Mouse (Mus musculus): ENCODE data around the gene Olfr1412. TPM values are rescaled to one million over a fixed set of nuclear protein-coding genes. Genes with fewer than 3 reads are reported as not detected.

Olfr1412 gene
- polyA plus RNA-seq, 1 experiment, result not detected

DNA sequence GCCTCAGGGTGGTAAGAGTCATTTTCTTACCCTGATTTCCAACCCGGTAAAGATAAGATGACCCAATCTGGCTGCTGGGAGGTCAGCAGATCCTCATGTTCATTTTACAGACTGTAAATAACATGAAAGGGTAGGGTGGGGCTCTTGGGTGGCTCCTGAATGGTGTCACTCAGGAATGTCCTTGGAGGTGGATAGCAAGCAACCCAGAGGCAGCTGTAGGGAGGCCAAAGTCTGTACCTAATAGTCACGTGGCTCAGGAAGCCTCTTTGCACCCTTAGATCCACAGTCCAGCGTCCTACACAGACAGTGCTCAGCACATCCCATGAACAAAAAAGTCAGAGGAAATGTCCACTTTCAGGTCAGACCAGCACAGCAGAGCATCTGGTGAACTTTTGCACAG, 10.4 kb downstream of the Olfr1412 start:
- H3K9ac ChIP-seq (ENCODE audit: low read depth, poor library complexity, severe bottlenecking), result no peak overlapping the region
- H3K4me3 ChIP-seq (ENCODE audit: low read depth, low read length), result no peak overlapping the region
- no peaks in the 10 kb centered on the region for H3K9me3 ChIP-seq (replicated peaks; ENCODE audit: control insufficient read depth, insufficient read depth, low read length, poor library complexity, severe bottlenecking)
- no peaks in the 10 kb centered on the region; the same call in 1 of the 2 replicates for H3K27me3 ChIP-seq (ENCODE audit: control insufficient read depth, insufficient read depth, low read length, poor library complexity, severe bottlenecking)
- no peaks in the 10 kb centered on the region for H3K36me3 ChIP-seq (ENCODE audit: control insufficient read depth, insufficient read depth, low read length, poor library complexity, severe bottlenecking)
- H3K4me1 ChIP-seq (ENCODE audit: control insufficient read depth, insufficient read depth, low read length), result no peaks in the 10 kb centered on the region
- no peak for TF ChIP-seq POLR2A (IDR thresholded peaks at IDR 0.05; ENCODE audit: insufficient read depth, low read length)
- TF ChIP-seq CTCF (IDR thresholded peaks at IDR 0.05; ENCODE audit: low read depth, low read length), result no peak
- no peak for TF ChIP-seq EP300 (IDR thresholded peaks at IDR 0.05; ENCODE audit: insufficient read depth, low read depth, low read length)
- H3K27ac ChIP-seq (ENCODE audit: insufficient read depth, low read length), result no peak overlapping the region

DNA sequence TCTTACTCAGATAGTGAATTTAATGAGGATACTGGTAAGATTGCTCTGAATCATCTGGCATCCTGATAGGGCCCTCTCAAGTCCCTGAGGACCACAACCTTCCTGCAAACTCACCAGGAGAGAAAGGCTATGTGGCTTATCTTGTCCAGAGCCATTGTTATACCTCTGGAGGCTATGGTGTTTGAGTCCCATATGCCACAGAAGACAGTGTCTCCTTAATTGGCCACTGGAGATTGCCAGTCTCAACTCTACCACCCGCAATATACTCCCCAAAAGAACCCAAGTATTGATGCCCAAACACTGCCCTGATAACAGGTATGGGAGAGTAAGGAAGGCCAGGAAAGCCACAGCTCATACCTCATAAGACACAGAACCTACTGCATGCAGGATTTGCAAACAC, 19.9 kb downstream of the Olfr1412 start, which contains the start of gene Olfr1410:
Gene Olfr1410, plus strand, starts transcription at position 301 of the 400 bp plus-strand sequence.
- Histone ChIP-seq H3K9ac (ENCODE audit: low read depth, poor library complexity, severe bottlenecking) (no peak within 1 kb of the TSS), H3K4me3 (ENCODE audit: low read depth, low read length) (no peak within 1 kb of the TSS), H3K27me3 (ENCODE audit: control insufficient read depth, insufficient read depth, low read length, poor library complexity, severe bottlenecking) (no peaks in the 10 kb centered on the region), H3K36me3 (ENCODE audit: control insufficient read depth, insufficient read depth, low read length, poor library complexity, severe bottlenecking) (no peaks in the 10 kb centered on the region), H3K4me1 (ENCODE audit: control insufficient read depth, insufficient read depth, low read length) (no peaks in the 10 kb centered on the region), H3K9me3 (replicated peaks; ENCODE audit: control insufficient read depth, insufficient read depth, low read length, poor library complexity, severe bottlenecking) (no peaks in the 10 kb centered on the region), H3K27ac (ENCODE audit: insufficient read depth, low read length) (no peak within 1 kb of the TSS)
- TF ChIP-seq EP300 (IDR thresholded peaks at IDR 0.05; ENCODE audit: insufficient read depth, low read depth, low read length), result no peak
- TF ChIP-seq POLR2A (IDR thresholded peaks at IDR 0.05; ENCODE audit: insufficient read depth, low read length), result no peak
- no peak for TF ChIP-seq CTCF (IDR thresholded peaks at IDR 0.05; ENCODE audit: low read depth, low read length)

DNA sequence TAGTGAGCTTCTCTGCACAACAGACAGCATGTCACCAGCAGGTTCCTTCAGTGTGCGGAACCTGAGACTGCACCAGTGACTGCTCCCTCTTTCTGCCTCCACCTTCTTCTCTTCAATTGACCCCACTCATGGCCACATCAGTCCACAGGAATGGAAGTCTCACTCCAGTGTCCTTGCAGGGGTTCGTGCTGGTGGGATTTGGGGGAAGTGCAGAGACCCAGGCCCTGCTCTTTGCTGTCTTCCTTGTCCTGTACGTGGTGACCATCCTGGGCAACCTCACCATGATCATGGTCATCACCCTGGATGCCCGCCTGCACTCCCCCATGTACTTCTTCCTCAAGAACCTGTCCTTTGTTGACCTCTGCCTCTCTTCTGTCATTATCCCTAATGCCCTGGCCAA, 22.1 kb downstream of the Olfr1412 start:
- H3K9me3 ChIP-seq (replicated peaks; ENCODE audit: control insufficient read depth, insufficient read depth, low read length, poor library complexity, severe bottlenecking), result no peaks in the 10 kb centered on the region

DNA sequence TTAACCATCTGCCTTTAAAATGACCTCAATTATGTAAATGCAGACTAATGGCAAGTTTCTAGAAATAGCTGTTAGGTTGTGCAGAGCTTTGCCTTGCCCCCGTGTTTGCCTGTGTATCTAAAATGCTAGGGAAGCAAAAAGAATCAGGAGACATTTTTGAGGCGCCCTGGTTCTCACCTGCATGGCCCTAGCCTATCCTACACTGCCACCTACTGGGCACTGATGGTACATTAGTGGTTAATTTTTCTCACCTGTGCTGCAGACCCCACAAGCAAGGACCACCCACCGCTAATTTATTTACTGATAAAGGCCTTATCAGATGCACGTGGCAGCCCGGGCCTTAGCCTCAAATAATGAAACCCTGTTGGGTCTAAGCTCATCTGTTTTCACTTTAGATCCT, 25.4 kb downstream of the Olfr1412 start:
- no peaks in the 10 kb centered on the region for H3K27me3 ChIP-seq (ENCODE audit: control insufficient read depth, insufficient read depth, low read length, poor library complexity, severe bottlenecking)
- H3K9ac ChIP-seq (ENCODE audit: low read depth, poor library complexity, severe bottlenecking), result no peak overlapping the region
- no peaks in the 10 kb centered on the region for H3K9me3 ChIP-seq (replicated peaks; ENCODE audit: control insufficient read depth, insufficient read depth, low read length, poor library complexity, severe bottlenecking)
- H3K36me3 ChIP-seq (ENCODE audit: control insufficient read depth, insufficient read depth, low read length, poor library complexity, severe bottlenecking), result no peaks in the 10 kb centered on the region
- TF ChIP-seq CTCF (IDR thresholded peaks at IDR 0.05; ENCODE audit: low read depth, low read length) (peak; percentile 73), EP300 (IDR thresholded peaks at IDR 0.05; ENCODE audit: insufficient read depth, low read depth, low read length) (no peak)
- H3K27ac ChIP-seq (ENCODE audit: insufficient read depth, low read length), result no peak overlapping the region
- no peaks in the 10 kb centered on the region for H3K4me1 ChIP-seq (ENCODE audit: control insufficient read depth, insufficient read depth, low read length)
- no peak overlapping the region for H3K4me3 ChIP-seq (ENCODE audit: low read depth, low read length)

More for the DNA sequence above, 22.1 kb downstream of the Olfr1412 start:
- H3K27ac ChIP-seq (ENCODE audit: insufficient read depth, low read length), result no peak overlapping the region
- no peaks in the 10 kb centered on the region for H3K4me1 ChIP-seq (ENCODE audit: control insufficient read depth, insufficient read depth, low read length)
- H3K9ac ChIP-seq (ENCODE audit: low read depth, poor library complexity, severe bottlenecking), result no peak overlapping the region
- TF ChIP-seq EP300 (IDR thresholded peaks at IDR 0.05; ENCODE audit: insufficient read depth, low read depth, low read length), result no peak
- no peak for TF ChIP-seq POLR2A (IDR thresholded peaks at IDR 0.05; ENCODE audit: insufficient read depth, low read length)
- TF ChIP-seq CTCF (IDR thresholded peaks at IDR 0.05; ENCODE audit: low read depth, low read length), result no peak
- H3K36me3 ChIP-seq (ENCODE audit: control insufficient read depth, insufficient read depth, low read length, poor library complexity, severe bottlenecking), result no peaks in the 10 kb centered on the region
- no peak overlapping the region for H3K4me3 ChIP-seq (ENCODE audit: low read depth, low read length)
- H3K27me3 ChIP-seq (ENCODE audit: control insufficient read depth, insufficient read depth, low read length, poor library complexity, severe bottlenecking), result no peaks in the 10 kb centered on the region

GRCm38 (mm10) chr1:92613175-92613574, 27.6 kb downstream of the Olfr1412 start:
- Histone ChIP-seq H3K4me3 (ENCODE audit: low read depth, low read length) (no peak overlapping the region), H3K27ac (ENCODE audit: insufficient read depth, low read length) (no peak overlapping the region), H3K4me1 (ENCODE audit: control insufficient read depth, insufficient read depth, low read length) (no peaks in the 10 kb centered on the region), H3K9ac (ENCODE audit: low read depth, poor library complexity, severe bottlenecking) (no peak overlapping the region), H3K36me3 (ENCODE audit: control insufficient read depth, insufficient read depth, low read length, poor library complexity, severe bottlenecking) (no peaks in the 10 kb centered on the region), H3K27me3 (ENCODE audit: control insufficient read depth, insufficient read depth, low read length, poor library complexity, severe bottlenecking) (no peaks in the 10 kb centered on the region), H3K9me3 (replicated peaks; ENCODE audit: control insufficient read depth, insufficient read depth, low read length, poor library complexity, severe bottlenecking) (no peaks in the 10 kb centered on the region)
- no peak for TF ChIP-seq POLR2A (IDR thresholded peaks at IDR 0.05; ENCODE audit: insufficient read depth, low read length)
- no peak for TF ChIP-seq CTCF (IDR thresholded peaks at IDR 0.05; ENCODE audit: low read depth, low read length)
- no peak for TF ChIP-seq EP300 (IDR thresholded peaks at IDR 0.05; ENCODE audit: insufficient read depth, low read depth, low read length)

GRCm38 (mm10) chr1:92614516-92614915, 28.9 kb downstream of the Olfr1412 start:
- Histone ChIP-seq H3K27me3 (ENCODE audit: control insufficient read depth, insufficient read depth, low read length, poor library complexity, severe bottlenecking) (no peaks in the 10 kb centered on the region), H3K4me1 (ENCODE audit: control insufficient read depth, insufficient read depth, low read length) (no peaks in the 10 kb centered on the region), H3K9ac (ENCODE audit: low read depth, poor library complexity, severe bottlenecking) (no peak overlapping the region), H3K27ac (ENCODE audit: insufficient read depth, low read length) (no peak overlapping the region), H3K9me3 (replicated peaks; ENCODE audit: control insufficient read depth, insufficient read depth, low read length, poor library complexity, severe bottlenecking) (no peaks in the 10 kb centered on the region), H3K4me3 (ENCODE audit: low read depth, low read length) (no peak overlapping the region), H3K36me3 (ENCODE audit: control insufficient read depth, insufficient read depth, low read length, poor library complexity, severe bottlenecking) (no peaks in the 10 kb centered on the region)
- TF ChIP-seq CTCF (IDR thresholded peaks at IDR 0.05; ENCODE audit: low read depth, low read length) (peak; percentile 1), POLR2A (IDR thresholded peaks at IDR 0.05; ENCODE audit: insufficient read depth, low read length) (no peak), EP300 (IDR thresholded peaks at IDR 0.05; ENCODE audit: insufficient read depth, low read depth, low read length) (no peak)
